Mouse (Mus musculus): ENCODE results near the gene Lrrc7.

- TF ChIP-seq TCF12 (IDR thresholded peaks at IDR 0.05; ENCODE audit: insufficient read depth, poor library complexity, severe bottlenecking) (no peak), POLR2A (IDR thresholded peaks at IDR 0.05; ENCODE audit: insufficient read length, low read depth) (no peak), MAX (IDR thresholded peaks at IDR 0.05; ENCODE audit: low read depth) (no peak)
Measured at GRCm38 (mm10) chr3:158077380-158077772, 484.6 kb downstream of the Lrrc7 start.
